Mouse (Mus musculus) limb, embryonic 14.5 days (tissue): ENCODE results near the gene Lsamp. TPM values are rescaled to one million over a fixed set of nuclear protein-coding genes. Genes with fewer than 3 reads are reported as not detected.
"Not testable (repeated sequence)": the region's sequence is repeated elsewhere in the genome, so short reads cannot be mapped to it uniquely, and the experiment has no call there.

Source experiments
- ATAC-seq: fragments of 200-750 bp; cut with Nextera tagmentation; 2 replicates; pipeline ENCODE4 v1.8.0; 2017; ENCODE audit warnings: low read depth, moderate number of reproducible peaks, moderate TSS enrichment; ENCODE audit not compliant: low FRiP score
- DNase-seq: peaks from one replicate; pipeline ENCODE4 v3.0.0-alpha.2; 2015; ENCODE audit warnings: low spot score
- H3K27ac ChIP-seq: fragments of 300-500 bp; sonication (generic); replicated peaks from 2 replicates; pipeline ENCODE4 v1.5.1; 2014; ENCODE audit warnings: low read depth, mild to moderate bottlenecking, low read length, moderate library complexity, mixed read lengths
- H3K27me3 ChIP-seq: fragments of 300-500 bp; sonication (generic); 2 replicates; pipeline ENCODE4 v1.6.1; 2014; ENCODE audit warnings: low read length, mixed read lengths; ENCODE audit not compliant: control insufficient read depth, insufficient read depth
- H3K36me3 ChIP-seq: fragments of 300-500 bp; sonication (generic); 2 replicates; pipeline ENCODE4 v1.6.1; 2014; ENCODE audit warnings: mild to moderate bottlenecking, low read length, moderate library complexity, mixed read lengths; ENCODE audit not compliant: control insufficient read depth, insufficient read depth
- H3K4me1 ChIP-seq: fragments of 300-500 bp; sonication (generic); 2 replicates; pipeline ENCODE4 v1.6.1; 2014; ENCODE audit warnings: antibody characterized with exemption, low read length, mixed read lengths; ENCODE audit not compliant: control insufficient read depth, insufficient read depth
- H3K4me2 ChIP-seq: fragments of 300-500 bp; sonication (generic); replicated peaks from 2 replicates; pipeline ENCODE4 v1.6.1; 2014; ENCODE audit warnings: low read depth, mild to moderate bottlenecking, low read length, moderate library complexity; ENCODE audit not compliant: severe bottlenecking
- H3K4me3 ChIP-seq: fragments of 300-500 bp; sonication (generic); replicated peaks from 2 replicates; pipeline ENCODE4 v1.5.1; 2014; ENCODE audit warnings: low read length
- H3K9ac ChIP-seq: fragments of 300-500 bp; sonication (generic); 2 replicates; pipeline ENCODE4 v1.6.1; 2014; ENCODE audit warnings: mild to moderate bottlenecking, low read depth, low read length, moderate library complexity; ENCODE audit not compliant: severe bottlenecking
- H3K9me3 ChIP-seq: fragments of 300-500 bp; sonication (generic); 2 replicates; pipeline ENCODE4 v1.6.1; 2016; ENCODE audit warnings: low read length; ENCODE audit not compliant: control insufficient read depth
- POLR2A ChIP-seq: fragments of 200-500 bp; IDR thresholded peaks from 2 replicates; pipeline ENCODE4 v1.8.0; 2012; ENCODE audit warnings: inconsistent platforms, mild to moderate bottlenecking, moderate library complexity, borderline replicate concordance; ENCODE audit not compliant: insufficient read depth, insufficient read length; ENCODE audit errors: extremely low read depth
- WGBS: fragments of 180-500 bp; shearing (Covaris S2); extraction: QIAGEN DNeasy Blood & Tissue Kit; methylation state at CpG from one replicate; pipeline ENCODE4 v1.1.7; 2014; 5-methylcytosine and 5-hydroxymethylcytosine counted together
- polyA plus RNA-seq, 2 experiments: library from polyadenylated mRNA; depleted of rRNA in 1 of 2; stranded (reverse) in 1 of 2; unstranded in 1 of 2; fragments of >200 nt; fragmentation: Nextera tagmentation in 1 of 2; extraction: Ambion mirVana in 1 of 2; gene quantifications; 2 replicates each; pipeline versions ENCODE4 v1.2.1 to v1.2.3; 2012 to 2014

The Lsamp gene
- polyA plus RNA-seq, 2 experiments, result 5.3 to 11.8 TPM

DNA sequence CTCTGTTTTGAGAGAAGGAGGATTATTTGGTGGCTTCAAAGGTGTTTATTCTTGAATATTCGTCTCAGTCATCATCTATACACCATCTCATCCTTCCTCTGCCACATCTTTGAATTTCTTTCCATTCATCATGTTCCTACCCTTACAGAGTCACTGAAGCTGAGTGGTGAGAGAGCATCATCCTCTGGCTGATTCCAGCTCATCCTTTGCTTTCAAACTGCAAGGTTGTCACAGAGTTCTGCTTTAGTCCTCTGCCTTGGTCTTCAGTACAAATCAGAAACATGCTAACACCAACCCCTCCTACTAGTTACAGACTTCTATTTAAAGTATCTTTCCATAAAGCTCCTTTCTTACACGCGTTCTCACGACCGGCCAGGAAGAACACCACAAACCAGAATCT lies 2018.8 kb downstream of the Lsamp start:
- DNase-seq (no peak), ATAC-seq (no peak)
- Histone ChIP-seq H3K4me2 (no peak overlapping the region), H3K4me1 (no peaks in the 10 kb centered on the region), H3K36me3 (no peaks in the 10 kb centered on the region), H3K9ac (no peak overlapping the region), H3K9me3 (no peaks in the 10 kb centered on the region), H3K27me3 (no peaks in the 10 kb centered on the region), H3K4me3 (no peak overlapping the region), H3K27ac (no peak overlapping the region)
- WGBS, result 87% methylated on average over 5 of the region's 5 CpGs
- TF ChIP-seq POLR2A, result no peak

DNA sequence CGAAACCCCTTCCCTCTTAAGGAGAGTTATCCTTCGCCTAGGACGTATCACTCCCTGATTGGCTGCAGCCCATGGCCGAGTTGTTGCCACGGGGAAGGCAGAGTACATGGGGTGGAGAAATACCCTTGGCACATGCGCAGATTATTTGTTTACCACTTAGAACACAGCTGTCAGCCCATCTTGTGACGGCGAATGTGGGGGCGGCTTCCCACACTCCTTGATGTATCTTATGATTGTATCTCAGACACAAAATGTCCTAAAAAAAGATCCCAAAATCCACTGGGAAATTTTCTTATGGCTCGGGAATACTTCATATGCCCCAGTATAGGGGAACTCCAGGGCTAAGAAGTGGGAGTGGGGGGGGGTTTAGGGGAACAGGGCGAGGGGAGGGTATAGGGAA lies 2019.3 kb downstream of the Lsamp start:
- not testable (repeated sequence) for DNase-seq, H3K4me1 ChIP-seq, H3K36me3 ChIP-seq, H3K27me3 ChIP-seq, H3K9me3 ChIP-seq, H3K4me3 ChIP-seq, H3K4me2 ChIP-seq, ATAC-seq, H3K27ac ChIP-seq, H3K9ac ChIP-seq
- WGBS, result 93% methylated on average over 8 of the region's 11 CpGs

DNA sequence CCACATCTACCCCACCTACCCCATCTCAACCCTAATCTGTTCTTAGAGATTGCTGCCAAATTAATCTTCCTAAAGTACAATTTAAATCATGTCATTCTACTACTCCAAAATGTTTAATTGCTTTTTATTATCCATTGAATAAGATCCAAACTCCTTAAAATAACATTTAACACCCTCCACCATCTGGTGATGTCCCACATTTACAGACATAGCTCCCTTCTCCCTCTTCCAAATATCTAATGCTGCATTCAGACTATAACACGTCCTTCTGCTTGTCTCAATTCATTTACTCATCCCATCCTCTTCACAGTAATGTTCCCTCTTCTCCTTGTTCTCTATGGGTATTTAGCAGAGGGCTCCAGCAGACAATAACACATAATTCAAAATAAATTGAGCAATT lies 2020.0 kb downstream of the Lsamp start:
- Histone ChIP-seq H3K9ac (no peak overlapping the region), H3K27me3 (no peaks in the 10 kb centered on the region), H3K36me3 (no peaks in the 10 kb centered on the region), H3K27ac (no peak overlapping the region), H3K9me3 (no peaks in the 10 kb centered on the region), H3K4me1 (no peaks in the 10 kb centered on the region), H3K4me2 (no peak overlapping the region), H3K4me3 (no peak overlapping the region)
- DNase-seq (no peak), ATAC-seq (no peak)
- 68% methylated on average over 1 of the region's 1 CpGs for WGBS
- no peak for TF ChIP-seq POLR2A

DNA sequence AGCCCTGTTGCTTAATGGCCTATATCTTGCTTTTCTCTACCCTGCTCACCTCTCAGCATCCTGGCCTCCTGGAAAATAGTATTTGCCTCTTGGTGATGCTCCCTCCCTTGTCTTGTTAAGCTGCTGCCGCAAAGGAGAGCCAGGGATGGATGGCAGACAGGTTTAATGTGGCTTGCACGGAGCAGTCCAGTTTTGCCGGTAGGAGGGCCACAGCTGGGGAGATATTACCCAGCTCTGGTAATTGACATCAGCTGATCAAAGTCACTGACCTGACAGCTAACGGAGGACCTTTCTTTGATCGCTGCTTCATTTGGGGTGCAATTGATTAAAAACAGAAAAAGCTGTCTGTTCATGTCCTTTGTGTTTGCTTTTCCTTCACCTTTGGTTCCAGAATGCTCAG lies 2030.8 kb downstream of the Lsamp start:
- ATAC-seq (no peak), DNase-seq (no peak)
- H3K36me3 ChIP-seq, result no peaks in the 10 kb centered on the region
- no peak overlapping the region for H3K27ac ChIP-seq
- TF ChIP-seq POLR2A, result no peak
- no peak overlapping the region for H3K9ac ChIP-seq
- WGBS, result 24% methylated on average over 5 of the region's 5 CpGs
- H3K4me3 ChIP-seq, result no peak overlapping the region
- no peaks in the 10 kb centered on the region for H3K4me1 ChIP-seq
- no peak overlapping the region for H3K4me2 ChIP-seq
- no peaks in the 10 kb centered on the region for H3K27me3 ChIP-seq
- no peaks in the 10 kb centered on the region for H3K9me3 ChIP-seq

DNA sequence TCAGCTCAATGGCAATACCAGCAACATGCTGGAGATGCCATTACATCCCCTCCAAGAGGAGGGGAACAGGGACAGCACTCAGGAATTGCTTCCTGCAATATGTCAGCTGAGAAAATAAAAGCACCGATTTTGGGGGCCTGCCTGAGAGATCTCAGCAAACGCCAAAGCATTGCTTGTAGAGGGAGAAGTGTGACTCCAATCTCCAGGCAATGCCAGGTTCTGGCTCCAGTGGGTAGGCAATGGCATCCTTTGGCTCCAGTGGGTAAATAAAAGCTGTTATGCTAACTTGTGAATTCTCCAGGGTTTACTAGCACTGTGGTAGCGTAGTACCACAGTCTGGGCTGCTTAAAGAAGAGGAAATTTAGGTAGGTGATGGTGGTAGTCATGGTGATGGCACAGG lies 2031.3 kb downstream of the Lsamp start:
- ATAC-seq (no peak), DNase-seq (no peak)
- Histone ChIP-seq H3K4me3 (no peak overlapping the region), H3K9me3 (no peaks in the 10 kb centered on the region), H3K4me1 (no peaks in the 10 kb centered on the region), H3K36me3 (no peaks in the 10 kb centered on the region), H3K27ac (no peak overlapping the region), H3K27me3 (no peaks in the 10 kb centered on the region), H3K9ac (no peak overlapping the region), H3K4me2 (no peak overlapping the region)
- no peak for TF ChIP-seq POLR2A
- WGBS, result 36% methylated on average over 3 of the region's 3 CpGs
